Mouse (Mus musculus) limb, embryonic 10.5 days (tissue): ENCODE results near the gene Ky. TPM values are rescaled to one million over a fixed set of nuclear protein-coding genes. Genes with fewer than 3 reads are reported as not detected.
A peak's percentile ranks its signal among the peaks of the same experiment; 100 is the strongest.

ENCODE experiments used
- DNase-seq: peaks from one replicate; pipeline ENCODE4 v3.0.0-alpha.2; 2017; ENCODE audit warnings: low spot score
- H3K27ac ChIP-seq: fragments of 300-500 bp; sonication (generic); 2 replicates; pipeline ENCODE4 v1.5.1; 2016; ENCODE audit warnings: mild to moderate bottlenecking
- H3K27me3 ChIP-seq: fragments of 300-500 bp; sonication (generic); 2 replicates; pipeline ENCODE4 v1.6.1; 2016; ENCODE audit warnings: low read depth, mild to moderate bottlenecking; ENCODE audit not compliant: poor library complexity, severe bottlenecking
- H3K36me3 ChIP-seq: fragments of 300-500 bp; sonication (generic); 2 replicates; pipeline ENCODE4 v1.6.1; 2016; ENCODE audit warnings: mild to moderate bottlenecking, moderate library complexity
- H3K4me1 ChIP-seq: fragments of 300-500 bp; sonication (generic); 2 replicates; pipeline ENCODE4 v1.6.1; 2016
- H3K4me3 ChIP-seq: fragments of 300-500 bp; sonication (generic); 2 replicates; pipeline ENCODE4 v1.5.1; 2016; ENCODE audit warnings: mild to moderate bottlenecking, moderate library complexity
- H3K9me3 ChIP-seq: fragments of 300-500 bp; sonication (generic); replicated peaks from 2 replicates; pipeline ENCODE4 v1.6.1; 2016; ENCODE audit warnings: mild to moderate bottlenecking
- WGBS: fragments of 180-500 bp; shearing (Covaris S2); methylation state at CpG from one replicate; pipeline ENCODE4 v1.1.7; 2016; 5-methylcytosine and 5-hydroxymethylcytosine counted together
- polyA plus RNA-seq: library from polyadenylated mRNA; unstranded; fragments of >200 nt; fragmentation: Nextera tagmentation; extraction: Ambion mirVana; gene quantifications from 2 replicates; pipeline ENCODE4 v1.2.1, GENCODE M21; 2016

The Ky gene
- polyA plus RNA-seq, result 0.03 and 0.06 TPM in 2 replicates

GRCm38 (mm10) chr9:102505700-102506585 is at the start of gene Ky:
Ky (plus strand) TSS chr9:102505750.
- H3K9me3 ChIP-seq, result no peaks in the 10 kb centered on the region
- H3K36me3 ChIP-seq, result no peaks in the 10 kb centered on the region
- DNase-seq, result peak; percentile 60
- peaks cover 9% of the 10 kb centered on the region for H3K4me1 ChIP-seq
- H3K27ac ChIP-seq, result peak within 1 kb of the TSS; percentile 37; the same call in 1 of the 2 replicates
- H3K4me3 ChIP-seq, result peak within 1 kb of the TSS; percentile 54
- H3K27me3 ChIP-seq, result peaks cover 73% of the 10 kb centered on the region
- 1% methylated on average over 63 of the region's 63 CpGs for WGBS

- H3K36me3 ChIP-seq, result no peaks in the 10 kb centered on the region
- 91% methylated on average over 10 of the region's 10 CpGs for WGBS
- no peaks in the 10 kb centered on the region for H3K4me1 ChIP-seq
- no peak overlapping the region for H3K4me3 ChIP-seq
- no peaks in the 10 kb centered on the region for H3K27me3 ChIP-seq
- DNase-seq, result no peak
- no peak overlapping the region for H3K27ac ChIP-seq
- no peaks in the 10 kb centered on the region for H3K9me3 ChIP-seq
Observed at GRCm38 (mm10) chr9:102462251-102462650, 43.3 kb upstream of the Ky start.

- Histone ChIP-seq H3K4me3 (no peak overlapping the region), H3K9me3 (no peaks in the 10 kb centered on the region), H3K27me3 (no peaks in the 10 kb centered on the region), H3K4me1 (no peaks in the 10 kb centered on the region), H3K36me3 (no peaks in the 10 kb centered on the region), H3K27ac (no peak overlapping the region)
- 90% methylated on average over 3 of the region's 3 CpGs for WGBS
- DNase-seq, result no peak
Observed at GRCm38 (mm10) chr9:102465044-102465443, 40.5 kb upstream of the Ky start.

- Histone ChIP-seq H3K4me1 (no peaks in the 10 kb centered on the region), H3K4me3 (no peak overlapping the region), H3K36me3 (no peaks in the 10 kb centered on the region), H3K27me3 (no peaks in the 10 kb centered on the region), H3K27ac (no peak overlapping the region), H3K9me3 (no peaks in the 10 kb centered on the region)
- WGBS, result 74% methylated on average over 5 of the region's 5 CpGs
- DNase-seq, result no peak
Observed at GRCm38 (mm10) chr9:102465726-102466125, 39.8 kb upstream of the Ky start.

GRCm38 (mm10) chr9:102470076-102470819 is 35.3 kb upstream of the Ky start:
- H3K4me3 ChIP-seq, result no peak overlapping the region
- H3K36me3 ChIP-seq, result no peaks in the 10 kb centered on the region
- 92% methylated on average over 2 of the region's 2 CpGs for WGBS
- H3K27me3 ChIP-seq, result no peaks in the 10 kb centered on the region
- DNase-seq, result no peak
- no peaks in the 10 kb centered on the region for H3K4me1 ChIP-seq
- H3K27ac ChIP-seq, result no peak overlapping the region
- H3K9me3 ChIP-seq, result no peaks in the 10 kb centered on the region

GRCm38 (mm10) chr9:102477767-102478450 is 27.6 kb upstream of the Ky start:
- Histone ChIP-seq H3K4me1 (no peaks in the 10 kb centered on the region), H3K9me3 (no peaks in the 10 kb centered on the region), H3K4me3 (no peak overlapping the region), H3K27ac (no peak overlapping the region), H3K27me3 (no peaks in the 10 kb centered on the region), H3K36me3 (no peaks in the 10 kb centered on the region)
- no peak for DNase-seq
- WGBS, result 86% methylated on average over 6 of the region's 6 CpGs

- no peaks in the 10 kb centered on the region for H3K9me3 ChIP-seq
- H3K27ac ChIP-seq, result no peak overlapping the region
- H3K4me3 ChIP-seq, result no peak overlapping the region
- no peaks in the 10 kb centered on the region for H3K27me3 ChIP-seq
- H3K36me3 ChIP-seq, result no peaks in the 10 kb centered on the region
- WGBS, result 91% methylated on average over 3 of the region's 3 CpGs
- no peaks in the 10 kb centered on the region for H3K4me1 ChIP-seq
- no peak for DNase-seq
Observed at GRCm38 (mm10) chr9:102478451-102478835, 27.1 kb upstream of the Ky start.

GRCm38 (mm10) chr9:102479022-102479421 is 26.5 kb upstream of the Ky start:
- Histone ChIP-seq H3K36me3 (no peaks in the 10 kb centered on the region), H3K27me3 (no peaks in the 10 kb centered on the region), H3K4me3 (no peak overlapping the region), H3K4me1 (no peaks in the 10 kb centered on the region), H3K9me3 (no peaks in the 10 kb centered on the region), H3K27ac (no peak overlapping the region)
- DNase-seq, result peak; percentile 40
- 49% methylated on average over 9 of the region's 9 CpGs for WGBS

- DNase-seq, result peak; percentile 49
- peaks cover 8% of the 10 kb centered on the region for H3K4me1 ChIP-seq
- no peak overlapping the region for H3K27ac ChIP-seq
- no peaks in the 10 kb centered on the region for H3K36me3 ChIP-seq
- H3K9me3 ChIP-seq, result no peaks in the 10 kb centered on the region
- WGBS, result 43% methylated on average over 12 of the region's 12 CpGs
- peaks cover 26% of the 10 kb centered on the region; the same call in 1 of the 2 replicates for H3K27me3 ChIP-seq
- H3K4me3 ChIP-seq, result no peak overlapping the region
Observed at GRCm38 (mm10) chr9:102492031-102492795, 13.3 kb upstream of the Ky start.

- no peak for DNase-seq
- peaks cover 8% of the 10 kb centered on the region for H3K4me1 ChIP-seq
- no peaks in the 10 kb centered on the region for H3K9me3 ChIP-seq
- H3K27me3 ChIP-seq, result peaks cover 26% of the 10 kb centered on the region; the same call in 1 of the 2 replicates
- no peak overlapping the region for H3K27ac ChIP-seq
- WGBS, result 27% methylated on average over 4 of the region's 4 CpGs
- no peak overlapping the region for H3K4me3 ChIP-seq
- no peaks in the 10 kb centered on the region for H3K36me3 ChIP-seq
Observed at GRCm38 (mm10) chr9:102493044-102493443, 12.5 kb upstream of the Ky start.

- H3K27ac ChIP-seq, result no peak overlapping the region
- 91% methylated on average over 2 of the region's 2 CpGs for WGBS
- H3K4me1 ChIP-seq, result peaks cover 8% of the 10 kb centered on the region
- H3K36me3 ChIP-seq, result no peaks in the 10 kb centered on the region
- no peaks in the 10 kb centered on the region for H3K9me3 ChIP-seq
- H3K27me3 ChIP-seq, result peaks cover 26% of the 10 kb centered on the region; the same call in 1 of the 2 replicates
- DNase-seq, result no peak
- H3K4me3 ChIP-seq, result no peak overlapping the region
Observed at GRCm38 (mm10) chr9:102493916-102494315, 11.6 kb upstream of the Ky start.

GRCm38 (mm10) chr9:102494454-102494853 is 11.1 kb upstream of the Ky start:
- peaks cover 26% of the 10 kb centered on the region; the same call in 1 of the 2 replicates for H3K27me3 ChIP-seq
- H3K4me1 ChIP-seq, result peaks cover 8% of the 10 kb centered on the region
- DNase-seq, result no peak
- H3K36me3 ChIP-seq, result no peaks in the 10 kb centered on the region
- H3K9me3 ChIP-seq, result no peaks in the 10 kb centered on the region
- H3K4me3 ChIP-seq, result no peak overlapping the region
- H3K27ac ChIP-seq, result no peak overlapping the region
- 72% methylated on average over 9 of the region's 9 CpGs for WGBS
